Mouse (Mus musculus) forebrain, embryonic 16.5 days (tissue): ENCODE data around the gene Psen1. TPM values are rescaled to one million over a fixed set of nuclear protein-coding genes. Genes with fewer than 3 reads are reported as not detected.
A peak's percentile ranks its signal among the peaks of the same experiment; 100 is the strongest.

Experiments used
- ATAC-seq: fragments of 200-750 bp; cut with Nextera tagmentation; 2 replicates; pipeline ENCODE4 v1.8.0; 2017; ENCODE audit warnings: mild to moderate bottlenecking, moderate library complexity
- H3K27ac ChIP-seq: fragments of 300-500 bp; sonication (generic); 2 replicates; pipeline ENCODE4 v1.5.1; 2014; ENCODE audit warnings: low read length, control low read depth
- H3K27me3 ChIP-seq: fragments of 300-500 bp; sonication (generic); replicated peaks from 2 replicates; pipeline ENCODE4 v1.6.1; 2014; ENCODE audit warnings: low read length; ENCODE audit not compliant: control insufficient read depth, insufficient read depth
- H3K36me3 ChIP-seq: fragments of 300-500 bp; sonication (generic); 2 replicates; pipeline ENCODE4 v1.6.1; 2014; ENCODE audit not compliant: control insufficient read depth, insufficient read depth
- H3K4me1 ChIP-seq: fragments of 300-500 bp; sonication (generic); replicated peaks from 2 replicates; pipeline ENCODE4 v1.6.1; 2014; ENCODE audit warnings: low read length; ENCODE audit not compliant: control insufficient read depth, insufficient read depth
- H3K4me2 ChIP-seq: fragments of 300-500 bp; sonication (generic); 2 replicates; pipeline ENCODE4 v1.6.1; 2014; ENCODE audit warnings: mild to moderate bottlenecking, low read length, control low read depth
- H3K4me3 ChIP-seq: fragments of 300-500 bp; sonication (generic); replicated peaks from 2 replicates; pipeline ENCODE4 v1.5.1; 2014; ENCODE audit warnings: mild to moderate bottlenecking, low read length, control low read depth
- H3K9ac ChIP-seq: fragments of 300-500 bp; sonication (generic); replicated peaks from 2 replicates; pipeline ENCODE4 v1.6.1; 2014; ENCODE audit warnings: low read depth, low read length, control low read depth
- H3K9me3 ChIP-seq: fragments of 300-500 bp; sonication (generic); 2 replicates; pipeline ENCODE4 v1.6.1; 2016; ENCODE audit warnings: low read length; ENCODE audit not compliant: control insufficient read depth
- WGBS: fragments of 180-500 bp; shearing (Covaris S2); extraction: QIAGEN DNeasy Blood & Tissue Kit; methylation state at CpG from one replicate; pipeline ENCODE4 v1.1.7; 2014; 5-methylcytosine and 5-hydroxymethylcytosine counted together
- polyA plus RNA-seq: library from polyadenylated mRNA; unstranded; fragments of >200 nt; fragmentation: Nextera tagmentation; extraction: Ambion mirVana; gene quantifications from 2 replicates; pipeline ENCODE4 v1.2.1, GENCODE M21; 2015

Psen1 gene
- polyA plus RNA-seq, 1 experiment from 2014 or later, result 73.7 TPM

- H3K4me1 ChIP-seq, result peaks cover 15% of the 10 kb centered on the region
- H3K4me3 ChIP-seq, result no peak overlapping the region
- no peak overlapping the region for H3K4me2 ChIP-seq
- H3K9ac ChIP-seq, result no peak overlapping the region
- H3K36me3 ChIP-seq, result no peaks in the 10 kb centered on the region
- H3K27ac ChIP-seq, result no peak overlapping the region
- ATAC-seq, result no peak
- 91% methylated on average over 5 of the region's 5 CpGs for WGBS
- no peaks in the 10 kb centered on the region for H3K27me3 ChIP-seq
- H3K9me3 ChIP-seq, result no peaks in the 10 kb centered on the region
These were observed 6.1 kb downstream of the Psen1 start for GRCm38 (mm10) chr12:83694011-83694410.

- Histone ChIP-seq H3K4me3 (no peak overlapping the region), H3K36me3 (peaks cover under 1% of the 10 kb centered on the region; the same call in 1 of the 2 replicates), H3K27ac (no peak overlapping the region), H3K4me2 (no peak overlapping the region), H3K9ac (no peak overlapping the region), H3K27me3 (no peaks in the 10 kb centered on the region), H3K9me3 (no peaks in the 10 kb centered on the region), H3K4me1 (peaks cover 8% of the 10 kb centered on the region)
- 92% methylated on average over 3 of the region's 3 CpGs for WGBS
- ATAC-seq, result no peak
These were observed 6.7 kb downstream of the Psen1 start for GRCm38 (mm10) chr12:83694669-83695068.

GRCm38 (mm10) chr12:83698637-83699036, 10.7 kb downstream of the Psen1 start:
- Histone ChIP-seq H3K27ac (no peak overlapping the region), H3K4me2 (no peak overlapping the region), H3K36me3 (peaks cover 4% of the 10 kb centered on the region; the same call in 1 of the 2 replicates), H3K4me3 (no peak overlapping the region), H3K27me3 (no peaks in the 10 kb centered on the region), H3K9me3 (no peaks in the 10 kb centered on the region), H3K4me1 (0 out of 2 replicates have a peak, but pooled peaks cover 3% of the 10 kb centered on the region), H3K9ac (no peak overlapping the region)
- ATAC-seq, result no peak
- WGBS, result 92% methylated on average over 4 of the region's 4 CpGs

GRCm38 (mm10) chr12:83701608-83702007, 13.7 kb downstream of the Psen1 start:
- no peak overlapping the region for H3K27ac ChIP-seq
- H3K4me3 ChIP-seq, result no peak overlapping the region
- no peaks in the 10 kb centered on the region for H3K9me3 ChIP-seq
- no peak overlapping the region for H3K4me2 ChIP-seq
- no peaks in the 10 kb centered on the region for H3K27me3 ChIP-seq
- H3K9ac ChIP-seq, result no peak overlapping the region
- H3K4me1 ChIP-seq, result 0 out of 2 replicates have a peak, but pooled peaks cover 3% of the 10 kb centered on the region
- no peak for ATAC-seq
- 92% methylated on average over 7 of the region's 7 CpGs for WGBS
- peaks cover 4% of the 10 kb centered on the region; the same call in 1 of the 2 replicates for H3K36me3 ChIP-seq

- 0 out of 2 replicates have a peak, but pooled peaks cover 3% of the 10 kb centered on the region for H3K4me1 ChIP-seq
- no peak overlapping the region for H3K4me3 ChIP-seq
- no peaks in the 10 kb centered on the region for H3K9me3 ChIP-seq
- H3K27me3 ChIP-seq, result no peaks in the 10 kb centered on the region
- no peak overlapping the region for H3K9ac ChIP-seq
- 26% methylated on average over 4 of the region's 4 CpGs for WGBS
- no peak for ATAC-seq
- H3K36me3 ChIP-seq, result peaks cover 4% of the 10 kb centered on the region; the same call in 1 of the 2 replicates
- no peak overlapping the region for H3K27ac ChIP-seq
- no peak overlapping the region for H3K4me2 ChIP-seq
These were observed 14.8 kb downstream of the Psen1 start for GRCm38 (mm10) chr12:83702796-83703195.

GRCm38 (mm10) chr12:83706951-83707350, 19.0 kb downstream of the Psen1 start:
- Histone ChIP-seq H3K27me3 (no peaks in the 10 kb centered on the region), H3K36me3 (no peaks in the 10 kb centered on the region; the same call in 1 of the 2 replicates), H3K4me2 (no peak overlapping the region), H3K27ac (no peak overlapping the region), H3K9me3 (no peaks in the 10 kb centered on the region), H3K4me3 (no peak overlapping the region), H3K4me1 (0 out of 2 replicates have a peak, but pooled peaks cover 3% of the 10 kb centered on the region), H3K9ac (no peak overlapping the region)
- ATAC-seq, result no peak
- 95% methylated on average over 4 of the region's 4 CpGs for WGBS

GRCm38 (mm10) chr12:83708160-83709092, 20.5 kb downstream of the Psen1 start:
- 89% methylated on average over 7 of the region's 7 CpGs for WGBS

GRCm38 (mm10) chr12:83709934-83710333, 22.0 kb downstream of the Psen1 start:
- WGBS, result 84% methylated on average over 2 of the region's 2 CpGs
- H3K4me1 ChIP-seq, result no peaks in the 10 kb centered on the region
- no peaks in the 10 kb centered on the region for H3K27me3 ChIP-seq
- H3K9ac ChIP-seq, result no peak overlapping the region
- no peak overlapping the region for H3K4me3 ChIP-seq
- H3K27ac ChIP-seq, result no peak overlapping the region
- H3K9me3 ChIP-seq, result no peaks in the 10 kb centered on the region
- no peak for ATAC-seq
- no peak overlapping the region for H3K4me2 ChIP-seq
- peaks cover 4% of the 10 kb centered on the region for H3K36me3 ChIP-seq

More at GRCm38 (mm10) chr12:83708160-83709092, 20.5 kb downstream of the Psen1 start:
- Histone ChIP-seq H3K9ac (no peak overlapping the region), H3K27ac (no peak overlapping the region), H3K9me3 (no peaks in the 10 kb centered on the region), H3K4me3 (no peak overlapping the region), H3K36me3 (no peaks in the 10 kb centered on the region; the same call in 1 of the 2 replicates), H3K4me1 (no peaks in the 10 kb centered on the region), H3K27me3 (no peaks in the 10 kb centered on the region), H3K4me2 (no peak overlapping the region)
- no peak for ATAC-seq

- Histone ChIP-seq H3K36me3 (peaks cover 10% of the 10 kb centered on the region), H3K9ac (no peak overlapping the region), H3K4me1 (no peaks in the 10 kb centered on the region), H3K4me3 (no peak overlapping the region), H3K27ac (no peak overlapping the region), H3K9me3 (no peaks in the 10 kb centered on the region), H3K4me2 (no peak overlapping the region), H3K27me3 (no peaks in the 10 kb centered on the region)
- 47% methylated on average over 2 of the region's 2 CpGs for WGBS
- 0 out of 2 replicates have a peak, but pooled peaks have one; percentile 50 for ATAC-seq
These were observed 25.8 kb downstream of the Psen1 start for GRCm38 (mm10) chr12:83713749-83714148.
